Mouse (Mus musculus) testis, postnatal 10 days (tissue): ENCODE results near the gene Nxf7.
"Not testable (repeated sequence)": the region's sequence is repeated elsewhere in the genome, so short reads cannot be mapped to it uniquely, and the experiment has no call there.

Experiments
- DNase-seq: peaks from one replicate; pipeline ENCODE4 v3.0.0; 2021; ENCODE audit warnings: low spot score

The Nxf7 gene

GRCm38 (mm10) chrX:135598677-135599076, at the start of gene Nxf7:
Gene Nxf7 (minus strand): TSS chrX:135598777.
- no peak for DNase-seq

DNA sequence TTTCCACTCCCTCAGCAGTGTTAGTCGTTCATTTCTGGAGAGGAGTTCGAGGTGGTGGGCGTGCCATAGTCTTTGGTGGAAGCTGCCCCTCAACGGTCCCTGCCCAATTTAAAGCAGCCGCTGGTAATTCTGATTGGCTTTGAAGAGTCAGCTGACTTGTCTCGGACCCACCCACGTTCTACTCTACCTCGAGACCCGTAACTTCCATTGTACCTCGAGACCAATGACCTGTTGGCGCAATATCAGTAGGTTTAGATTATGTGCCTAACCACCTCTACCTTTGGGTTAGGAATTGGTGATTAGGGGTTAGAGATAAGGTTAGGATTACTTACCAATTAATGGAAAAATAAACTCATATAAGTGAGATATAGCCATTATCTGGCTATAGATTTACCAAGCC, 29.0 kb upstream of the Nxf7 start, which contains the start of gene Prame:
Gene Prame (minus strand): TSS at position 101 of the 400 bp plus-strand sequence.
- no peak for DNase-seq

GRCm38 (mm10) chrX:135601298-135602029, 2.9 kb upstream of the Nxf7 start:
- not testable (repeated sequence) for DNase-seq

- no peak for DNase-seq
Measured at GRCm38 (mm10) chrX:135598096-135598495, 481 bp downstream of the Nxf7 start.

GRCm38 (mm10) chrX:135576412-135576811, 22.2 kb downstream of the Nxf7 start:
- DNase-seq = no peak

GRCm38 (mm10) chrX:135574958-135575628, 23.5 kb downstream of the Nxf7 start:
- not testable (repeated sequence) for DNase-seq

DNA sequence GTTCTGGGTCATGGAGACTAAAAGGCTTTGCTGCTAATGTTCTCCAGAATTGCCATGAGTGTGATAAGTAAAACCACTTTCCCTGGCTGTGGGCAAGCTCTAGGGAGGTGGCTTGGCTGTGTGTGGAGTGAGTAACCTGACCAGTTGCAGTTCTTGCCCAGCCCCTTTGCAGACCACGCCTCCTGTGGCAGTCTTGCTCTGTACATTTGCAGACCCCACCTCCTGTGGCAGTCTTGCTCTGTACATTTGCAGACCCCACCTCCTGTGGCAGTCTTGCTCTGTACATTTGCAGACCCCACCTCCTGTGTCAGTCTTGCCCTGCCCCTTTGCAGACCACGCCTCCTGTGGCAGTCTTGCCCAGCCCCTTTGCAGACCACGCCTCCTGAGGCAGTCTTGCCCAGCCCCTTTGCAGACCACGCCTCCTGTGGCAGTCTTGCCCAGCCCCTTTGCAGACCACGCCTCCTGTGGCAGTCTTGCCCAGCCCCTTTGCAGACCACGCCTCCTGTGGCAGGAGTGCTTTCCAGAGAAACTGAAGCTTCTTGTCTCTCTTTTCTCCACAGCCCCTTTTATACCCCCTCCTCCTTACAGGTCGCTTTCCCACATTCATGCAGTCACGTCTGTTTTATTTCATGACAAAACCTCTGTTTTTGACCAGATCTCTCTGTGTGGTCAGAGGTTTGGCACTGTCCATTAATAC, 24.2 kb downstream of the Nxf7 start:
- DNase-seq = peak; percentile 42

DNA sequence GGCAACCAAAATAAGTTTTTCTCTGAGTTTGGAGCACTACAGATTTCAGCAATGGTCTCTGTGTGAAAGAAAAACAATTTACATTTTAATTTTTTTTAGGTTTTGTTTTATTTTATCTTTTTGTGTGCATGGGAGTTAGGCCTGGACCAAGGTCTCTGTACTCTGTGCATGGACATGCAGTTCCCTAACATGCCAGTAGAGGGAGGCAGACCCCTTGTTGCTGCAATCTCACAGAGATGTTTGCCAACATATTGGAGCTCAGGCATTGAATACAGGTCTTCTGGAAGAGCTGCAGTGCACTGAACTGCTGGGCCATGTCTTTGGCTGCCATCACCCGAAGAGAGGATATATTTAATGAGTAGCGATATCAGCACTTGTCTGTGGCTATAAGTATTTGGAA, 29.1 kb downstream of the Nxf7 start:
- peak; percentile 78 for DNase-seq

GRCm38 (mm10) chrX:135564934-135565333, 33.6 kb downstream of the Nxf7 start:
- not testable (repeated sequence) for DNase-seq

DNA sequence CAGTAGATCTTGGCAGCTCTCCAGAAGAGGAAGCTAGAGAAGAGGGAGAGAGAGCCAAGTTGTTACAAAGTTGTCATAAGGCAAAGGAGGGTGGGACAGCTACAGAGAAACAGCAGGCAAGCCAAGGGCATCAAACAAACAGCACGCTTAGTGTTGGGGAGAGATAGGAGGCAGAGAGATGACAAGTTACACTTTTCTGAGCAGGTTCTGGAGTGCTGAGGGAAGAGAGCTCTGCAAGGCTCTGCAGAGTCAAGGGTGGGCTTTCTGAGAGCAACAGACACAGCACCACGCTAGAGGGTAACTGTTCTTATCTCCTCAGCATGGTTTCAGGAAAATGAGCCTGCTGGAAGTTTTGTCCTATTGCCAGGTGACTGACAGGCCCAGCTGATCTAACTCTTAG, 35.7 kb downstream of the Nxf7 start:
- DNase-seq = no peak

GRCm38 (mm10) chrX:135561693-135562092, 36.9 kb downstream of the Nxf7 start:
- DNase-seq = not testable (repeated sequence)

- peak; percentile 65 for DNase-seq
Measured at GRCm38 (mm10) chrX:135560933-135561332, 37.6 kb downstream of the Nxf7 start.

DNA sequence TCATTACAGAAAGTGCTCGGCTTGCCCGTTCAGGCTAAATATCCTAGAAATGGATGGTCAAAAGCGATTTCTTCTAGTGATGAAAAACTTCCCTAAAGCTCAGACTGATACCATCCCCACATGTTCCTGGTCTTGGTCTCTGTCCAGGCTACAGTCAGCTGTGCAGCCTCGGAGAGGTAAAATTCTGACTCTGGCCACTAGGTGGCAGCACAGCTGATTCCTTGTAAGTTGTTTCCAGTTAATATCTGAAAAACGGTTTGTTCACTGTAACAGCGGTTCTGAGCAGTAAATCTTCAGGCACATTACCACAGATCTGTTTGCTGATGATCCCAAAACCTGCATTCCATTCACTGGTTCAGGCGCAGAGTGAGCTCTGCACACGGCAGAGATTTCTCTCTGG, 38.9 kb downstream of the Nxf7 start:
- DNase-seq = peak; percentile 53
